Mouse (Mus musculus) T-helper 1 cell (primary cell): ENCODE data around the gene Arl6.

ENCODE experiments used
- in situ Hi-C: fragments of 300-600 bp; cut with MboI, MseI; formaldehyde crosslinking; loops from one replicate; pipeline ENCODE4 v1.15.1; 2025; ENCODE audit warnings: high pct_unique_total_duplicates

Arl6 gene

GRCm38 (mm10) chr16:59639102-59639691 lies at the start of gene Arl6:
Arl6 (minus strand) TSS chr16:59639391.
- in situ Hi-C loops = no loop called here

- in situ Hi-C loops = no loop called here
Measured at GRCm38 (mm10) chr16:59685135-59685534, 45.9 kb upstream of the Arl6 start.

GRCm38 (mm10) chr16:59683434-59683833 lies 44.2 kb upstream of the Arl6 start:
- in situ Hi-C loops = no loop called here

- in situ Hi-C loops = no loop called here
Measured at GRCm38 (mm10) chr16:59682216-59682891, 43.2 kb upstream of the Arl6 start.

- in situ Hi-C loops = loop anchor here (5.0 kb wide), 1 partner anchor 700 kb away; no protein-coding TSS in a partner anchor
Measured at GRCm38 (mm10) chr16:59666938-59667337, 27.7 kb upstream of the Arl6 start.

GRCm38 (mm10) chr16:59643766-59644165 lies 4.6 kb upstream of the Arl6 start:
- in situ Hi-C loops = no loop called here

- in situ Hi-C loops = no loop called here
Measured at GRCm38 (mm10) chr16:59639985-59640384, 794 bp upstream of the Arl6 start.

GRCm38 (mm10) chr16:59634598-59634997 lies 4.6 kb downstream of the Arl6 start:
- in situ Hi-C loops = no loop called here

- in situ Hi-C loops = no loop called here
Measured at GRCm38 (mm10) chr16:59621554-59621953, 17.6 kb downstream of the Arl6 start.

GRCm38 (mm10) chr16:59617167-59617566 lies 22.0 kb downstream of the Arl6 start:
- in situ Hi-C loops = loop anchor here (5.0 kb wide), 2 partner anchors 140 to 200 kb away; no protein-coding TSS in a partner anchor

- in situ Hi-C loops = loop anchor here (5.0 kb wide), 2 partner anchors 138 to 198 kb away; no protein-coding TSS in a partner anchor
Measured at GRCm38 (mm10) chr16:59615675-59616074, 23.5 kb downstream of the Arl6 start.

- in situ Hi-C loops = no loop called here
Measured at GRCm38 (mm10) chr16:59610750-59611149, 28.4 kb downstream of the Arl6 start.

- in situ Hi-C loops = no loop called here
Measured at GRCm38 (mm10) chr16:59604078-59604781, 35.0 kb downstream of the Arl6 start.

- in situ Hi-C loops = no loop called here
Measured at GRCm38 (mm10) chr16:59600311-59601251, 38.6 kb downstream of the Arl6 start, which contains the start of gene Crybg3. Crybg3 (minus strand) TSS chr16:59600979.

- in situ Hi-C loops = no loop called here
Measured at GRCm38 (mm10) chr16:59599411-59600265, 39.6 kb downstream of the Arl6 start.

GRCm38 (mm10) chr16:59598997-59599396 lies 40.2 kb downstream of the Arl6 start:
- in situ Hi-C loops = no loop called here

GRCm38 (mm10) chr16:59597256-59597655 lies 41.9 kb downstream of the Arl6 start:
- in situ Hi-C loops = no loop called here

GRCm38 (mm10) chr16:59594714-59595113 lies 44.5 kb downstream of the Arl6 start:
- in situ Hi-C loops = no loop called here

- in situ Hi-C loops = no loop called here
Measured at GRCm38 (mm10) chr16:59590790-59591189, 48.4 kb downstream of the Arl6 start.

GRCm38 (mm10) chr16:59588351-59589025 lies 50.7 kb downstream of the Arl6 start:
- in situ Hi-C loops = no loop called here
